Mouse (Mus musculus) forebrain, embryonic 13.5 days (tissue): Measurements from ENCODE around the gene Fabp3. TPM values are rescaled to one million over a fixed set of nuclear protein-coding genes. Genes with fewer than 3 reads are reported as not detected.

ENCODE experiments used
- ATAC-seq: fragments of 200-750 bp; cut with Nextera tagmentation; 2 replicates; pipeline ENCODE4 v1.8.0; 2017
- H3K27ac ChIP-seq: fragments of 300-500 bp; sonication (generic); 2 replicates; pipeline ENCODE4 v1.5.1; 2015; ENCODE audit warnings: inconsistent platforms, mild to moderate bottlenecking, moderate library complexity
- H3K27me3 ChIP-seq: fragments of 300-500 bp; sonication (generic); 2 replicates; pipeline ENCODE4 v1.6.1; 2015; ENCODE audit warnings: mild to moderate bottlenecking, inconsistent platforms
- H3K36me3 ChIP-seq: fragments of 300-500 bp; sonication (generic); 2 replicates; pipeline ENCODE4 v1.6.1; 2015; ENCODE audit warnings: mild to moderate bottlenecking, inconsistent platforms; ENCODE audit not compliant: poor library complexity, severe bottlenecking
- H3K4me1 ChIP-seq: fragments of 300-500 bp; sonication (generic); 2 replicates; pipeline ENCODE4 v1.6.1; 2015; ENCODE audit warnings: inconsistent platforms
- H3K4me2 ChIP-seq: fragments of 300-500 bp; sonication (generic); 2 replicates; pipeline ENCODE4 v1.6.1; 2015; ENCODE audit warnings: inconsistent platforms, mild to moderate bottlenecking, moderate library complexity
- H3K4me3 ChIP-seq: fragments of 300-500 bp; sonication (generic); 2 replicates; pipeline ENCODE4 v1.5.1; 2015; ENCODE audit warnings: mild to moderate bottlenecking, inconsistent platforms
- H3K9ac ChIP-seq: fragments of 300-500 bp; sonication (generic); 2 replicates; pipeline ENCODE4 v1.6.1; 2015; ENCODE audit warnings: mild to moderate bottlenecking, inconsistent platforms
- H3K9me3 ChIP-seq: fragments of 300-500 bp; sonication (generic); replicated peaks from 2 replicates; pipeline ENCODE4 v1.6.1; 2016; ENCODE audit warnings: inconsistent platforms
- WGBS: fragments of 180-500 bp; shearing (Covaris S2); methylation state at CpG from one replicate; pipeline ENCODE4 v1.1.7; 2015; 5-methylcytosine and 5-hydroxymethylcytosine counted together
- polyA plus RNA-seq: library from polyadenylated mRNA; unstranded; fragments of >200 nt; fragmentation: Nextera tagmentation; extraction: Ambion mirVana; gene quantifications from 2 replicates; pipeline ENCODE4 v1.2.1, GENCODE M21; 2015

Fabp3 gene
- polyA plus RNA-seq, 1 experiment from 2014 or later: 46.8 TPM

GRCm38 (mm10) chr4:130297123-130297529 is 11.3 kb upstream of the Fabp3 start:
- H3K27ac ChIP-seq: no peak overlapping the region
- H3K4me2 ChIP-seq: no peak overlapping the region
- H3K36me3 ChIP-seq: no peaks in the 10 kb centered on the region
- no peaks in the 10 kb centered on the region for H3K4me1 ChIP-seq
- no peak overlapping the region for H3K4me3 ChIP-seq
- no peaks in the 10 kb centered on the region for H3K9me3 ChIP-seq
- ATAC-seq: no peak
- 20% methylated on average over 13 of the region's 13 CpGs for WGBS
- no peaks in the 10 kb centered on the region for H3K27me3 ChIP-seq
- no peak overlapping the region for H3K9ac ChIP-seq

- H3K4me2 ChIP-seq: no peak overlapping the region
- H3K9ac ChIP-seq: no peak overlapping the region
- no peaks in the 10 kb centered on the region for H3K4me1 ChIP-seq
- no peaks in the 10 kb centered on the region for H3K36me3 ChIP-seq
- 73% methylated on average over 11 of the region's 11 CpGs for WGBS
- H3K27ac ChIP-seq: no peak overlapping the region
- no peaks in the 10 kb centered on the region for H3K27me3 ChIP-seq
- H3K9me3 ChIP-seq: no peaks in the 10 kb centered on the region
- H3K4me3 ChIP-seq: no peak overlapping the region
- no peak for ATAC-seq
These were observed 9.3 kb upstream of the Fabp3 start for GRCm38 (mm10) chr4:130298877-130299628.

GRCm38 (mm10) chr4:130299629-130300018 is 8.8 kb upstream of the Fabp3 start:
- Histone ChIP-seq H3K9ac (no peak overlapping the region), H3K4me2 (no peak overlapping the region), H3K36me3 (no peaks in the 10 kb centered on the region), H3K9me3 (no peaks in the 10 kb centered on the region), H3K27me3 (0 out of 2 replicates have a peak, but pooled peaks cover 4% of the 10 kb centered on the region), H3K4me3 (no peak overlapping the region), H3K4me1 (no peaks in the 10 kb centered on the region), H3K27ac (no peak overlapping the region)
- 73% methylated on average over 8 of the region's 8 CpGs for WGBS
- no peak for ATAC-seq

- H3K27ac ChIP-seq: no peak overlapping the region
- ATAC-seq: no peak
- no peak overlapping the region for H3K4me3 ChIP-seq
- H3K4me1 ChIP-seq: no peaks in the 10 kb centered on the region
- 45% methylated on average over 12 of the region's 12 CpGs for WGBS
- H3K9me3 ChIP-seq: no peaks in the 10 kb centered on the region
- peaks cover 26% of the 10 kb centered on the region for H3K27me3 ChIP-seq
- H3K36me3 ChIP-seq: no peaks in the 10 kb centered on the region
- H3K4me2 ChIP-seq: no peak overlapping the region
- no peak overlapping the region for H3K9ac ChIP-seq
These were observed 6.0 kb upstream of the Fabp3 start for GRCm38 (mm10) chr4:130302285-130302870.

GRCm38 (mm10) chr4:130304746-130305145 is 3.6 kb upstream of the Fabp3 start:
- no peak overlapping the region for H3K27ac ChIP-seq
- no peaks in the 10 kb centered on the region for H3K9me3 ChIP-seq
- no peak overlapping the region for H3K9ac ChIP-seq
- H3K27me3 ChIP-seq: peaks cover 46% of the 10 kb centered on the region
- no peaks in the 10 kb centered on the region for H3K36me3 ChIP-seq
- no peak overlapping the region for H3K4me2 ChIP-seq
- 27% methylated on average over 3 of the region's 3 CpGs for WGBS
- H3K4me1 ChIP-seq: peaks cover 14% of the 10 kb centered on the region
- ATAC-seq: no peak
- H3K4me3 ChIP-seq: no peak overlapping the region

- no peaks in the 10 kb centered on the region for H3K9me3 ChIP-seq
- no peaks in the 10 kb centered on the region for H3K36me3 ChIP-seq
- peaks cover 54% of the 10 kb centered on the region for H3K27me3 ChIP-seq
- no peak overlapping the region for H3K27ac ChIP-seq
- ATAC-seq: no peak
- H3K4me2 ChIP-seq: peak overlapping the region; percentile 91; the same call in 1 of the 2 replicates
- no peak overlapping the region for H3K9ac ChIP-seq
- H3K4me3 ChIP-seq: no peak overlapping the region
- 76% methylated on average over 10 of the region's 10 CpGs for WGBS
- H3K4me1 ChIP-seq: peaks cover 14% of the 10 kb centered on the region
These were observed 1.4 kb upstream of the Fabp3 start for GRCm38 (mm10) chr4:130306796-130307630.

GRCm38 (mm10) chr4:130307851-130308230 is 554 bp upstream of the Fabp3 start:
- Histone ChIP-seq H3K27me3 (peaks cover 54% of the 10 kb centered on the region), H3K9ac (peak overlapping the region; percentile 63), H3K4me3 (peak overlapping the region; percentile 57), H3K4me2 (peak overlapping the region; percentile 91), H3K27ac (no peak overlapping the region), H3K4me1 (peaks cover 14% of the 10 kb centered on the region), H3K9me3 (no peaks in the 10 kb centered on the region), H3K36me3 (no peaks in the 10 kb centered on the region)
- WGBS: 0% methylated on average over 22 of the region's 23 CpGs
- ATAC-seq: peak; percentile 23; the same call in 1 of the 2 replicates

GRCm38 (mm10) chr4:130309254-130309653 is 859 bp downstream of the Fabp3 start:
- Histone ChIP-seq H3K36me3 (peaks cover 10% of the 10 kb centered on the region), H3K4me2 (peak overlapping the region; percentile 91), H3K27me3 (peaks cover 53% of the 10 kb centered on the region), H3K4me1 (peaks cover 14% of the 10 kb centered on the region), H3K27ac (no peak overlapping the region), H3K4me3 (peak overlapping the region; percentile 57), H3K9me3 (no peaks in the 10 kb centered on the region), H3K9ac (peak overlapping the region; percentile 63)
- WGBS: 47% methylated on average over 8 of the region's 8 CpGs
- no peak for ATAC-seq

- Histone ChIP-seq H3K4me1 (peaks cover 12% of the 10 kb centered on the region), H3K27me3 (peaks cover 27% of the 10 kb centered on the region), H3K9ac (no peak overlapping the region), H3K36me3 (peaks cover 28% of the 10 kb centered on the region), H3K4me2 (no peak overlapping the region), H3K27ac (no peak overlapping the region), H3K9me3 (no peaks in the 10 kb centered on the region), H3K4me3 (no peak overlapping the region)
- ATAC-seq: no peak
- 89% methylated on average over 3 of the region's 3 CpGs for WGBS
These were observed 4.1 kb downstream of the Fabp3 start for GRCm38 (mm10) chr4:130312526-130312925.

GRCm38 (mm10) chr4:130313552-130313951 is 5.2 kb downstream of the Fabp3 start:
- Histone ChIP-seq H3K4me2 (no peak overlapping the region), H3K9me3 (no peaks in the 10 kb centered on the region), H3K9ac (no peak overlapping the region), H3K27me3 (peaks cover 20% of the 10 kb centered on the region), H3K36me3 (peaks cover 38% of the 10 kb centered on the region), H3K27ac (no peak overlapping the region), H3K4me1 (peaks cover 7% of the 10 kb centered on the region), H3K4me3 (no peak overlapping the region)
- ATAC-seq: no peak
- WGBS: 91% methylated on average over 4 of the region's 4 CpGs

GRCm38 (mm10) chr4:130315771-130316527 is 7.6 kb downstream of the Fabp3 start:
- Histone ChIP-seq H3K4me1 (no peaks in the 10 kb centered on the region), H3K9me3 (no peaks in the 10 kb centered on the region), H3K4me3 (no peak overlapping the region), H3K27ac (no peak overlapping the region), H3K4me2 (no peak overlapping the region), H3K27me3 (no peaks in the 10 kb centered on the region), H3K9ac (no peak overlapping the region), H3K36me3 (peaks cover 59% of the 10 kb centered on the region)
- ATAC-seq: no peak
- WGBS: 79% methylated on average over 13 of the region's 13 CpGs
